Mouse (Mus musculus) liver, adult (tissue): ENCODE measurements around the gene Cep41.

Experiments
- GATA4 ChIP-seq: IDR thresholded peaks from 2 replicates; pipeline ENCODE4 v1.6.1; 2014; ENCODE audit warnings: mild to moderate bottlenecking, low read length; ENCODE audit not compliant: insufficient replicate concordance

Cep41 gene

GRCm38 (mm10) chr6:30604342-30604867 lies 89.1 kb downstream of the Cep41 start:
- TF ChIP-seq GATA4, result no peak
